Mouse (Mus musculus) cerebellum, postnatal 4 days (tissue): ENCODE results near the gene Cops9.

Experiments
- DNase-seq, 2 experiments: peaks; one replicate each; pipeline ENCODE4 v3.0.0; 2022; ENCODE audit warnings: low spot score in 2 of 2, mixed read lengths in 1 of 2

The Cops9 gene

GRCm38 (mm10) chr1:92646601-92647000 is 4.8 kb upstream of the Cops9 start:
- DNase-seq = no peak

DNA sequence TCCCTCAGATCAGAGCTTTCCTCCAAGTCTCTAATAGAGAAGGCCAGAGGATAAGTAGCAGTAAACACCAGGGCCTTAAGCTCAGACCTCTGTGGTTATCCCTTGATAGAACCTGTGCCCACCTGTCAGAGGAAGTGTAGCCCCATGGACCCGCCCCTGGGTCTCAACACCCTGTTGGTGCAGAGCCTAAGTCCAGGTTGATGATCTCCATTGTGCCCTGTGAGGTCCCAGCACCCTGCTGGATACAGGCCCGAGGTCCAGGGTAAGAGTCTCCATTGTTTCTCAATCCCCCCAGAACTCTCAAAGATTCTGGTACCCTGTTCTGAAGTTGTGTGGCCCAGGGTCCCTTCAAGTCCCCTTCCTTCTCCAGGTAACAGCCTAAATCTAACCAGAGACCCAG is 4.3 kb upstream of the Cops9 start:
- DNase-seq = no peak

DNA sequence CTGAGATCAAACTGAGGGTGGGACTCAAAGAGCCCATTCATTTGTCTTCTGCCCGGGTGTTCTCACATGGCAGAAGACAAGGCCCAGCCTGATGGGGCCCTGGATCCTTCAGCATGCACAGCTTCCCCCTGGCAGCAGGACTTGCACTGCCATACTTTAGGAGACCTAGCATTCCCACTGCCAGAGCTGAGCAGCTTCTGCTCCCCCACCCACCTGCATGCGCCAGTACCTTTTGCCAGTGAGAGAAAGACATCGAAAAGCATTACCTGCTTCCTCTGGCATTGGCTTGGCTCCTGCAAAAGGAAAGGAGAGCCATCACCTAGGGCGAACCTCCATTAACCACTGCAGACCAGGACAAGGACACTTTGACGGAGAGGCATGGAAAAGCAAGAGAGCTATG is 3.1 kb upstream of the Cops9 start:
- DNase-seq = no peak

DNA sequence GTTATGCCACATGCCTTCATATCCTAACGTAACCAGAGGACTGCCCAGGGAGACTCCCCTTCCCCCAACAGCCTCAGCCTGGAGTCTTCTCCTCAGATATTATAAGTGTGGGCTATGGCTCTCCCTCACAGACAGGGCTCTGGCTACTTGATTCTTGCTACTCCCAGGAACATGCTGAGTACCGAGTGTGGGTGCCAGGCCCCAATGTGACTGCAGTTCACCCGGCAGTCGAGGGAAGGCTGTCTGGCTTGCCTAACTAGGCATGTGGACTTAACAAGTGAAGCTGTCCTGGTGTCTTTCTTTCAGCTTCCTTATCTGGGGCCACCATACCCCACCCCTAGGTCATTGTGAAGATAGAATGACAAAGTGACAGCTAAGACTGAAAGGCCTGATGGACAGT is 1.9 kb upstream of the Cops9 start:
- no peak for DNase-seq

GRCm38 (mm10) chr1:92640393-92640792 is 1.4 kb downstream of the Cops9 start:
- no peak for DNase-seq

- no peak for DNase-seq
Observed at GRCm38 (mm10) chr1:92638736-92639135, 3.0 kb downstream of the Cops9 start.

- no peak for DNase-seq
Observed at GRCm38 (mm10) chr1:92638181-92638580, 3.6 kb downstream of the Cops9 start.

- no peak for DNase-seq
Observed at GRCm38 (mm10) chr1:92637501-92638172, 4.1 kb downstream of the Cops9 start.

GRCm38 (mm10) chr1:92636676-92637075 is 5.1 kb downstream of the Cops9 start:
- DNase-seq = peak in 1 of 2 experiments; percentile 11

DNA sequence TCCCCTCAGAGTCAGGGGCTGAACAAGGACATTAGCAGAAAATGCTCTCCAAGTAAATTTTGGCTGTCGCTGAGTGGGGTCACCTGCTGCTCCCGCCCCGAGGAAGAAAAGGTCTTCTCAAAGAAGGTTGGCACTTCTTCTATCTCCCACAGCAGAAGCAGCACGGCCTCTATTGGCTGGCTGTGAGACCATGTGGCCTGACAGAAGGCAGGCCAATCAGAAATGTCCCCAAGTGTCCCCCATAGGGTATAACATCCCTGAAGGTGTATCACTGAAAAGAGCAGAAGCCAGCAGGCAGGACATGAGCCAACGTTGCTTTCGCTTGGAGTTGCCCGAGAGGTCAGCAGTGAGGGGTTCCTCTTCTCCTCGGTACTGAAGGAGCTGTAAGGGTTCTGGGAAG is 5.8 kb downstream of the Cops9 start:
- DNase-seq = peak in 1 of 2 experiments; percentile 16

DNA sequence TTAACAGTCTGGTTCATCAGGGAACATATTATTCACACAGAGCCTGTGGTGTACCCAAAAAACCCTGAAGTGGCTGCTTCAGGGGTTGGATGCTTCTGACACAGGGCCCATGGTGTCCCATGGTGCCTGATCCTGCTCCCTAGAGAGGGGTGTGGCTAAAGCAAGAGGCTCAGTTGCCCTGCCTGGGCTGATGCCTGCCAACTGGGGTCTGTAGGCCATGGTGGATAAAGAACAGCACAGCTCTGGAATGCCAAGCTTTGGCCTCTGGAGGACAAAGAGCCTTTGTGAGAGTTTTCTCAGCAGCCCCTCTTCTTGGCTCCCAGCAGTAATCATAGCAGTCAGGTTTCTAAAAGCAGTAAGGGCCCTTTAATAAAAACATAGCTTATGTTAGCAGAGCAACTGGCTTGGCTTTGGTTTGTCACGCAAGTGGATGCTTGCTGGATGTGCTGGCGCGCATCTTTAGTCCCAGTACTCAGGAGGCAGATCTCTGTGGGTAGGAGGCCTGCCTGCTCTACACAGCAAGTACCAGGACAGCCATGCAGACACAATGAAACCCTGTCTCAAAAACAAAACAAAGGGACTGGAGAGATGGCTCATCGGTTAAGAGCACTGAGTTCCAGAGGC is 6.7 kb downstream of the Cops9 start:
- DNase-seq = peak in 1 of 2 experiments; percentile 18

DNA sequence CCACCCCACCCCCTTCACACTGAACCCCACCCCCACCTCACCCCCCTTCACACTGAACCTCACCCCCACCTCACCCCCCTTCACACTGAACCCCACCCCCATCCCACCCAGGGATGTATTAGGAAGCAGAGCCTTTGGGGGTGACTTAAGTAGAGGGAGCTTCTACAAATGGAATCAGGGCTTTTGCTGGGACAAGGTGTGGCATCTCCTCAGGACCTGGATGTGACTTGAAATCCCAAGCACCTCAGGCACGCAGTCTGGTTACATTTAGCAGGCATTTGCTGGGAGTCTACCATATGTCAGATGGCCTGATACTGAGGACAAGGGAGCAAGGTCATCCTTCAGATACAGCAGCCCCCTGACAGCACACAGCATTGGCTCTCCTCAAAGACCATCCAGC is 7.2 kb downstream of the Cops9 start:
- no peak for DNase-seq

DNA sequence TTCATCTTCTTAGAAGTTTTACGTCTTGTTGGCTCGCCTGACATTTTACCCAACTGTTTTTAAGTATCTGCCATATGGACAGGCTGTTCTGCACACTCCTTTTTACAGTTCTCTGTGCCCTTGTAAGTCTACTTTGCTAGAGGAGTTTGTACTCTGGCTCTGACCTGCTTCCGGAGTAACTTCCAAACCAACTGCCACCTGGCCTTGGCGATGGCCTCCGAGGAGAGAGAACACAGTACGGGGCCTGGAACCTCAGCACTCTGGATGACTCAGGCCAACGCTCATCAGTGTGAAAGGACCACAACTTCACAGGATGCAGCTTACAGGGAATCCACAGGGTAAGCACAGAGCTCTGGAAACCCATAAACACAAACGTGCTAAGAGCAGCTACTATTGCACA is 8.1 kb downstream of the Cops9 start:
- peak in 1 of 2 experiments; percentile 5 for DNase-seq

DNA sequence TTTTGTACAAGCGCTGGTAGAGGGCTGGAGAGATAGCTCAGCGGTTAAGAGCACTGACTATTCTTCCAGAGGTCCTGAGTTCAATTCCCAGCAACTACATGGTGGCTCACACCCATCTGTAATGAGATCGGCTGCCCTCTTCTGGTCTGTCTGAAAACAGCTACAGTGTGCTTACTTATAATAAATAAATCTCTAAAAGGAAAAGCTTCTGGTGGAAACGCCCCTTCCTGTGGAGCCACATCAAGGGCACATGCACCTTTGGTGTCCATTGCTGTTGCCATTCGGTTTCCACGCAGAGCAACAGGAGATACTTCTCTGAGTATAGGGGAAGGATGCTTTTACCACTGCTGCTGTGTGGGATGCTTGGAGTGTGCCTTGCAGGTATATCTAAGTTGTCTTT is 8.8 kb downstream of the Cops9 start:
- DNase-seq = peak in 1 of 2 experiments; percentile 7

- no peak for DNase-seq
Observed at GRCm38 (mm10) chr1:92632196-92632595, 9.6 kb downstream of the Cops9 start.

- DNase-seq = peak in 1 of 2 experiments; percentile 10
Observed at GRCm38 (mm10) chr1:92628227-92628626, 13.6 kb downstream of the Cops9 start.

DNA sequence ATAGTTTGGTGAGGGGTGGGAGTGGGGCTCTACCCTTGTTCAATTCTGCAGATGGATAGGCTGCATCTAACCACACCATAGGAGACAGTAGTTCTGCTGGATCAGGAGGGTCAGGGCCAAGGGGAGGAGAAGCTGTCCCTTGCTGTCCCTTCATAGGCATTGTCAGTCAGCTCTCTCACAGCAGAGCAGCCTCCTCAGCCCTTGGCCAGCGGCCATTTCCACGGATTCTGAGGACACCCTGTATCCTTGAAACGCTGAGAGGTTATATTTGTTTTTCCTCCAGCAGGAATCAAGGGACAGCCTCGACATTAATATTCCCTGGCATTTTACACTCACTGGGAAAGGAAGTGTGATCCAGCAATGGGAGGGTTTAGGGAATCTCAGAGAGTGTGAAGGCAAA is 23.4 kb downstream of the Cops9 start:
- DNase-seq = no peak

DNA sequence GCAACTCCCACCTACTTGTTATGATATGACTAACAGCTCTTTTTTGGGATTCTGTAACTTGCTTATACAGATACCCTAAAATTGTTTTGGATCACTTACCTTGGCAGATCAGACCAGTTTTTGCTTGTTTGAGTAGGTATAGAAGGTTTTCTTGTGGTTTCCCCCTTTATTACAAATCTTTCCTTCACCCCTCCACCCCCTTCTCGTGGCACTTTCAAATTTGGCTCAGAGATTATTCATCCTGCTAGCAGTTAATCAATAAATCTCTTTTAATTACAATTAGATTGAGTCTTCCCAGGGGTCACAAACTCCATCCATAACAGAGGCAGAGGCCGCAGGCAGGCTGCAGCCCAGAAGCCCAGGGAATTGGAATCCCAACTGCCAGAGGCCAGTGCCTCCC is 24.3 kb downstream of the Cops9 start, which contains the start of gene Olfr12:
Gene Olfr12 (plus strand): TSS at position 301 of the 400 bp plus-strand sequence.
- no peak for DNase-seq

DNA sequence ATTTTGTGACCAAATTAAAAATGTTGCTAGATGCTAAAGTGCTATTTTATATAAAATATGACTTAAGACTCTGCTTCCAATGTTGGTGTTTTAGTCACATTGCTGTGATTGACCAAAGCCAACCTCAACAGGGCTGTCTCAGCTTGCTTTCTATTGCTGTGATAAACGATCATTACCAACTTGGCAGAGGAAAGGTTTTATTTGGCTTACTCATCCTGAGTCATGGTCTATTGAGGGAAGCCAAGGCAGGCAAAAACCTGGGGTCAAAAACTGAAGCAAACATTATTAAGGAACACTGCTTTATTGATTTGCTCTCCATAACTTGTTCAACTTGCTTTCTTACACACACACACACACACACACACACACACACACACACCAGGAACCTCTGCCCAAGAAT is 25.7 kb downstream of the Cops9 start:
- DNase-seq = no peak

- DNase-seq = no peak
Observed at GRCm38 (mm10) chr1:92614516-92614915, 27.3 kb downstream of the Cops9 start.

- no peak for DNase-seq
Observed at GRCm38 (mm10) chr1:92613175-92613574, 28.6 kb downstream of the Cops9 start.

- peak; percentile 40 to 71 for DNase-seq
Observed at GRCm38 (mm10) chr1:92611008-92611407, 30.8 kb downstream of the Cops9 start.

DNA sequence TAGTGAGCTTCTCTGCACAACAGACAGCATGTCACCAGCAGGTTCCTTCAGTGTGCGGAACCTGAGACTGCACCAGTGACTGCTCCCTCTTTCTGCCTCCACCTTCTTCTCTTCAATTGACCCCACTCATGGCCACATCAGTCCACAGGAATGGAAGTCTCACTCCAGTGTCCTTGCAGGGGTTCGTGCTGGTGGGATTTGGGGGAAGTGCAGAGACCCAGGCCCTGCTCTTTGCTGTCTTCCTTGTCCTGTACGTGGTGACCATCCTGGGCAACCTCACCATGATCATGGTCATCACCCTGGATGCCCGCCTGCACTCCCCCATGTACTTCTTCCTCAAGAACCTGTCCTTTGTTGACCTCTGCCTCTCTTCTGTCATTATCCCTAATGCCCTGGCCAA is 34.1 kb downstream of the Cops9 start:
- no peak for DNase-seq

DNA sequence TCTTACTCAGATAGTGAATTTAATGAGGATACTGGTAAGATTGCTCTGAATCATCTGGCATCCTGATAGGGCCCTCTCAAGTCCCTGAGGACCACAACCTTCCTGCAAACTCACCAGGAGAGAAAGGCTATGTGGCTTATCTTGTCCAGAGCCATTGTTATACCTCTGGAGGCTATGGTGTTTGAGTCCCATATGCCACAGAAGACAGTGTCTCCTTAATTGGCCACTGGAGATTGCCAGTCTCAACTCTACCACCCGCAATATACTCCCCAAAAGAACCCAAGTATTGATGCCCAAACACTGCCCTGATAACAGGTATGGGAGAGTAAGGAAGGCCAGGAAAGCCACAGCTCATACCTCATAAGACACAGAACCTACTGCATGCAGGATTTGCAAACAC is 36.3 kb downstream of the Cops9 start, which contains the start of gene Olfr1410:
Gene Olfr1410 (plus strand): TSS at position 301 of the 400 bp plus-strand sequence.
- DNase-seq = no peak
